In the genomic region with DNA sequence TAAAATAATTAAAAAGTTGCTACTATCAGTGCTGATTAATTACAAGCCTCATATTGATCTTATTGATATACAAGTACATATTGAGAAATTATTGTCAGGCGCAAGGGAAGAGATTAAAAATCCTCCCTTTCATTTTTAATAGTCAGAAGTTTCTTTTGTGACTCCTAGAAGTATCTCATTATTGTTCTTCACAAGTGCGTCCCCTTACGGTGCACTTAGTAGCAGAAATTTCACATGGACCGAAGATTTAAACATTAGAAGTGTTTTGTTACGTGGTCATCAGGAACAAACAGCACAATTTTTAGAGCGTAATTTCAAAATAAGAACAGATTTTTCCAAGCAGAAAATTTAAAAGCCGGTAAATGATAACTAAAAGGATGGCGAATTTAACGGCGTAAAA, we compare ENCODE assay signal across 9 mouse cellular contexts. TPM values are rescaled to one million over a fixed set of nuclear protein-coding genes. Genes with fewer than 3 reads are reported as not detected.
DNase-seq lines count a peak whose midpoint lies in the region; ATAC-seq and TF ChIP-seq lines count a peak whose summit lies in the region.
"Had no signal": no experiment of that assay in that cellular context is flagged by ENCODE, and none has a peak within 500 bp of the region (broad histone marks: within the 10 kb centered on the region; RNA-seq: fewer than 3 reads in every experiment).

No protein-coding gene starts in this region.

- 2% methylated on average over 10 of the region's 10 CpGs for WGBS in heart, embryonic 13.5 days
- under 1% methylated on average over 10 of the region's 10 CpGs for WGBS in hindbrain, embryonic 12.5 days
- whole genome bisulfite sequencing in midbrain, embryonic 11.5 days, result 1% methylated on average over 10 of the region's 10 CpGs

- H3K4me1 ChIP-seq in heart, embryonic 13.5 days, result peaks cover 11% of the 10 kb centered on the region
- no peaks in the 10 kb centered on the region for H3K4me1 ChIP-seq in MEL (ENCODE audit: control insufficient read depth in 1 of 2, insufficient read depth in 2 of 2, low read length in 2 of 2)
- H3K4me1 ChIP-seq in hindbrain, embryonic 12.5 days, result peaks cover under 1% of the 10 kb centered on the region; the same call in 1 of the 2 replicates
- peaks cover 3% of the 10 kb centered on the region; the same call in 1 of the 2 replicates for H3K4me1 ChIP-seq in midbrain, embryonic 11.5 days (ENCODE audit: control insufficient read depth, insufficient read depth, low read length)

- H3K36me3 ChIP-seq in heart, embryonic 13.5 days, result no peaks in the 10 kb centered on the region
- H3K36me3 ChIP-seq in MEL (ENCODE audit: control insufficient read depth in 1 of 2, insufficient read depth in 2 of 2, low read length in 2 of 2), result no peaks in the 10 kb centered on the region
- no peaks in the 10 kb centered on the region for H3K36me3 ChIP-seq in hindbrain, embryonic 12.5 days
- no peaks in the 10 kb centered on the region for H3K36me3 ChIP-seq in midbrain, embryonic 11.5 days (ENCODE audit: control insufficient read depth, insufficient read depth, low read length)

- ATAC-seq in heart, embryonic 13.5 days (ENCODE audit: extremely low read depth, insufficient number of reproducible peaks, low FRiP score, low TSS enrichment), result no peak
- ATAC-seq in hindbrain, embryonic 12.5 days (ENCODE audit: low FRiP score), result no peak
- no peak for ATAC-seq in midbrain, embryonic 11.5 days (ENCODE audit: low FRiP score)

- H3K4me3 ChIP-seq in heart, embryonic 13.5 days, result peak overlapping the region; percentile 58
- H3K4me3 ChIP-seq in MEL (ENCODE audit: control insufficient read depth in 1 of 2, insufficient read depth in 1 of 2, low read depth in 2 of 2, low read length in 2 of 2), result peak overlapping the region; percentile 49 to 63
- peak overlapping the region; percentile 59 for H3K4me3 ChIP-seq in hindbrain, embryonic 12.5 days
- peak overlapping the region; percentile 64 for H3K4me3 ChIP-seq in midbrain, embryonic 11.5 days (ENCODE audit: low read depth, low read length)

- no peak for TF ChIP-seq EP300 in MEL (IDR thresholded peaks at IDR 0.05; ENCODE audit: low read depth in 1 of 2, low read length in 2 of 2)

- no peaks in the 10 kb centered on the region for H3K79me2 ChIP-seq in MEL (ENCODE audit: control insufficient read depth, insufficient read depth, low read length, poor library complexity)

- intact Hi-C loops in gastrocnemius, postnatal 14 days (cut with DNase I; ENCODE audit: low total_unique reads), result loop anchor here (5.0 kb wide), 1 partner anchor 235 kb away; no protein-coding TSS in a partner anchor

- no peak for TF ChIP-seq POLR2A in MEL (IDR thresholded peaks at IDR 0.05; ENCODE audit: control insufficient read depth in 1 of 2, insufficient read depth in 1 of 2, low read depth in 1 of 2, low read length in 2 of 2, poor library complexity in 1 of 2)

- DNase-seq in heart, postnatal 4 days, result no peak
- DNase-seq in MEL (ENCODE audit: low read depth, low spot score), result no peak
- DNase-seq in midbrain, embryonic 11.5 days (ENCODE audit: low spot score, missing footprints), result peak; percentile 88
- DNase-seq in cerebellum, postnatal 4 days (ENCODE audit: low spot score in 2 of 2), result no peak
- no peak for DNase-seq in gastrocnemius, postnatal 14 days
- DNase-seq in gastrocnemius, adult 18-20 months (ENCODE audit: low spot score), result no peak

- TF ChIP-seq RAD21 in MEL (IDR thresholded peaks at IDR 0.05; ENCODE audit: low read depth, low read length), result no peak

- H3K4me2 ChIP-seq in heart, embryonic 13.5 days, result peak overlapping the region; percentile 80
- peak overlapping the region; percentile 59 for H3K4me2 ChIP-seq in hindbrain, embryonic 12.5 days (replicated peaks)
- peak overlapping the region; percentile 50 for H3K4me2 ChIP-seq in midbrain, embryonic 11.5 days

- no peaks in the 10 kb centered on the region for H3K27me3 ChIP-seq in heart, embryonic 13.5 days (replicated peaks)
- H3K27me3 ChIP-seq in MEL (ENCODE audit: control insufficient read depth in 1 of 2, insufficient read depth in 2 of 2, low read length in 2 of 2), result no peaks in the 10 kb centered on the region
- H3K27me3 ChIP-seq in hindbrain, embryonic 12.5 days, result no peaks in the 10 kb centered on the region
- no peaks in the 10 kb centered on the region for H3K27me3 ChIP-seq in midbrain, embryonic 11.5 days (ENCODE audit: control insufficient read depth, insufficient read depth, low read length)

- no peak overlapping the region for H3K27ac ChIP-seq in heart, embryonic 13.5 days (replicated peaks)
- H3K27ac ChIP-seq in MEL (ENCODE audit: control insufficient read depth, low read depth, low read length), result no peak overlapping the region; the same call in 1 of the 2 replicates
- H3K27ac ChIP-seq in hindbrain, embryonic 12.5 days, result no peak overlapping the region
- H3K27ac ChIP-seq in midbrain, embryonic 11.5 days (ENCODE audit: low read depth, low read length), result no peak overlapping the region

- no peaks in the 10 kb centered on the region for H3K9me3 ChIP-seq in heart, embryonic 13.5 days
- no peaks in the 10 kb centered on the region for H3K9me3 ChIP-seq in MEL (replicated peaks; ENCODE audit: insufficient read depth, low read length)
- H3K9me3 ChIP-seq in hindbrain, embryonic 12.5 days (replicated peaks), result no peaks in the 10 kb centered on the region
- no peaks in the 10 kb centered on the region for H3K9me3 ChIP-seq in midbrain, embryonic 11.5 days (ENCODE audit: control insufficient read depth, low read length)

- H3K9ac ChIP-seq in heart, embryonic 13.5 days, result peak overlapping the region; percentile 81
- H3K9ac ChIP-seq in MEL (ENCODE audit: control insufficient read depth, low read depth, low read length, poor library complexity, severe bottlenecking), result peak overlapping the region; percentile 58
- H3K9ac ChIP-seq in hindbrain, embryonic 12.5 days, result peak overlapping the region; percentile 39; the same call in 1 of the 2 replicates
- peak overlapping the region; percentile 49; the same call in 1 of the 2 replicates for H3K9ac ChIP-seq in midbrain, embryonic 11.5 days (ENCODE audit: low read length)

- TF ChIP-seq CTCF in MEL (IDR thresholded peaks at IDR 0.05 in 2 of 3, conservative IDR thresholded peaks at IDR 0.05 in 1 of 3; ENCODE audit: control insufficient read depth in 1 of 3, insufficient read depth in 1 of 3, low read depth in 2 of 3, low read length in 3 of 3, poor library complexity in 1 of 3, severe bottlenecking in 1 of 3), result no peak

TF ChIP-seq in MEL, 35 proteins besides CTCF, POLR2A, EP300 and RAD21:
- TF ChIP-seq SIN3A (IDR thresholded peaks at IDR 0.05; ENCODE audit: low read length), result no peak
- TF ChIP-seq ZNF384 (IDR thresholded peaks at IDR 0.05; ENCODE audit: low read depth, low read length), result no peak
- no peak for TF ChIP-seq MYB (IDR thresholded peaks at IDR 0.05; ENCODE audit: low read depth, low read length)
- no peak for TF ChIP-seq CHD2 (IDR thresholded peaks at IDR 0.05; ENCODE audit: low read length)
- no peak for TF ChIP-seq SMC3 (IDR thresholded peaks at IDR 0.05; ENCODE audit: low read depth, low read length)
- no peak for TF ChIP-seq HCFC1 (IDR thresholded peaks at IDR 0.05; ENCODE audit: low read depth, low read length)
- no peak for TF ChIP-seq BHLHE40 (IDR thresholded peaks at IDR 0.05; ENCODE audit: borderline replicate concordance, low read depth, low read length)
- TF ChIP-seq NRF1 (IDR thresholded peaks at IDR 0.05; ENCODE audit: insufficient read depth, low read depth, low read length, poor library complexity, severe bottlenecking), result no peak

RNA-seq across cellular contexts. Expression of gene Olfr1423, which starts 28.5 kb away (rescaled TPM):
- not detected in 2 replicates for polyA plus RNA-seq in heart, embryonic 13.5 days (2015; fragmentation: Nextera tagmentation; extraction: Ambion mirVana)
- total RNA-seq in heart, postnatal 4 days (2021), result not detected
- total RNA-seq in MEL (2012; rRNA removed), result 0.04 TPM in 1 of 2 replicates, not detected in the other
- under 1 TPM in 1 of 2 experiments, not detected in 1; 0.25 TPM for polyA plus RNA-seq in MEL (2012; ENCODE audit: insufficient read depth in 1 of 2, insufficient read length in 2 of 2, low read depth in 1 of 2, low replicate concordance in 2 of 2, missing spikeins in 1 of 2)
- polyA plus RNA-seq in hindbrain, embryonic 12.5 days (2016; fragmentation: Nextera tagmentation; extraction: Ambion mirVana), result 0.04 TPM in 1 of 2 replicates, not detected in the other
- polyA plus RNA-seq in midbrain, embryonic 11.5 days (2014; fragmentation: Nextera tagmentation; extraction: Ambion mirVana), result 0.03 TPM in 1 of 2 replicates, not detected in the other
- not detected for total RNA-seq in gastrocnemius, postnatal 14 days (2021)
- total RNA-seq in gastrocnemius, adult 18-20 months (2021), result not detected
- total RNA-seq: left cerebral cortex, postnatal 36 days had no signal

RNA-seq across cellular contexts. Expression of gene Osbp, which starts 46.9 kb away (rescaled TPM):
- polyA plus RNA-seq in heart, embryonic 13.5 days (2015; fragmentation: Nextera tagmentation; extraction: Ambion mirVana), result 4.2 and 4.8 TPM in 2 replicates
- 10 to 100 TPM; 69.5 to 71.2 TPM for total RNA-seq in heart, postnatal 4 days (2021)
- total RNA-seq in MEL (2012; rRNA removed), result 16.4 and 16.5 TPM in 2 replicates
- polyA plus RNA-seq in MEL (2012; ENCODE audit: insufficient read depth in 1 of 2, insufficient read length in 2 of 2, low read depth in 1 of 2, low replicate concordance in 2 of 2, missing spikeins in 1 of 2), result 10 to 100 TPM; 38.8 to 64.6 TPM
- polyA plus RNA-seq in hindbrain, embryonic 12.5 days (2016; fragmentation: Nextera tagmentation; extraction: Ambion mirVana), result 5.4 and 5.5 TPM in 2 replicates
- polyA plus RNA-seq in midbrain, embryonic 11.5 days (2014; fragmentation: Nextera tagmentation; extraction: Ambion mirVana), result 5.3 and 6.0 TPM in 2 replicates
- total RNA-seq in gastrocnemius, postnatal 14 days (2021), result 10 to 100 TPM; 70.8 to 71.5 TPM
- 10 to 100 TPM; 53.4 to 56.3 TPM for total RNA-seq in gastrocnemius, adult 18-20 months (2021)

RNA-seq across cellular contexts. Expression of gene Olfr1424, which starts 49.9 kb away (rescaled TPM):
- not detected in 2 replicates for polyA plus RNA-seq in heart, embryonic 13.5 days (2015; fragmentation: Nextera tagmentation; extraction: Ambion mirVana)
- not detected for total RNA-seq in heart, postnatal 4 days (2021)
- total RNA-seq in MEL (2012; rRNA removed), result not detected in 2 replicates
- not detected for polyA plus RNA-seq in MEL (2012; ENCODE audit: insufficient read depth in 1 of 2, insufficient read length in 2 of 2, low read depth in 1 of 2, low replicate concordance in 2 of 2, missing spikeins in 1 of 2)
- not detected in 2 replicates for polyA plus RNA-seq in hindbrain, embryonic 12.5 days (2016; fragmentation: Nextera tagmentation; extraction: Ambion mirVana)
- not detected in 2 replicates for polyA plus RNA-seq in midbrain, embryonic 11.5 days (2014; fragmentation: Nextera tagmentation; extraction: Ambion mirVana)
- total RNA-seq in gastrocnemius, postnatal 14 days (2021), result not detected
- total RNA-seq in gastrocnemius, adult 18-20 months (2021), result not detected
- total RNA-seq: left cerebral cortex, postnatal 36 days had no signal
